Mouse (Mus musculus): ENCODE measurements around the gene Twist2.

DNA sequence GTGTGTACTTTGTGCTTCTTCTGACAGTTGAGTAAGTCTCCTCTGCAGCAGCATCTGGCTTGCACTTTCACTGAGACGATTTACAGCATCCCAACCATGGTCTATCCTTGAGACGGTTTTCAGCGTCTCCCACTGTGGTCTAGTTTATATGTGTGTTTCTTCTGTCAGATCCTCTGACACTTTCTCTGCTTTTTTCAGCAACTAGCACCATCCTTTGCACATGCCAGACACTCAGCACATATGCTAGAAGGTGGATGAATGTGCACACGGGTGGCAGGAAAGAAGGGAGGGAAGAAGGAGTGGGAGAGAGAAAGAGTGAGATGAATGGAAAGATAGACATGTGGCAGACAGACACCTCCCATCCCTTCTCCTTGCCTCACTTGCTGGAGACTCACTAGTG, 43.0 kb downstream of the Twist2 start:
- no peak for TF ChIP-seq POLR2A (IDR thresholded peaks at IDR 0.05; ENCODE audit: low read depth, low read length)
- no peak for TF ChIP-seq CTCF (IDR thresholded peaks at IDR 0.05; ENCODE audit: borderline replicate concordance, insufficient read depth, low read length)

All from embryonic fibroblast, embryonic 13.5 days (primary cell).